Mouse (Mus musculus): ENCODE results near the gene Tatdn3. TPM values are rescaled to one million over a fixed set of nuclear protein-coding genes. Genes with fewer than 3 reads are reported as not detected.

The Tatdn3 gene
- 24.1 TPM for polyA plus RNA-seq (2014; fragmentation: Illumina TruSeq; extraction: RNeasy Lipid Tissue Mini Kit (QIAGEN cat#74804); ENCODE audit: low read depth, low replicate concordance)

DNA sequence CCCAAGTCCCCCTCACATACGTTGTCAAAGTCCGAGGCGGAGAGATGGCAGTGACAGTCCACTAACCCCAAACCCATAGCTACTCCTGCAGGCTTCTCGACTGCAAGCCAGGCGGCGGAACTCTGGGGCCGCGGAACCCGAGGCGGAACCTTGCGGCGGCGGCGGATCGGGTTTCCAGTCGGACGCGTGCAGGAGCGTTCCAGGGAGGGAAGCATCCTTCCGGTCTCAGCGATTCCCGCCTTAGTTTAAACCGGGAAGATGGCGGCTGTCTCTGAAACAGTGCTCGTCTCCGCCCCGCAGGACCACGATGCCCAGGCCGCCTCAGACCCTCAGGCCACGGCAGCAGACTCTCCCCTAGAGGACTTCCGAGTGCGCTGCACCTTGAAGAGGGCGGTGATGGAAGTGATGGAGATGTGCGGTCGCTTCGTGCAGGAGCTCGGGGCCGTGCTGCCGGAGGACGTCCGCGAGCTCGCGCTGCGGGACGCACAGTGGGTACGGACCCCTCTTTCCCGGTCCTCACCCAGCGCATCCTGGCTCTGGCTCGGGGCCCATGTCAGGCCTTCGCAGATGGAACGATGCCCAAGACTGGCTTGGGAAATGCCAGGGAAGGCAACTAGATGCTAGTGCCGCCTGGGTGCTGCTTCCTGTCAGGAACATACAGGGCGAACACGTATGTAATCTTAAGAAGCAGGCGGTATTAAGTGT, at the start of gene Tatdn3, which contains the start of gene Nsl1:
Gene Tatdn3 (minus strand): TSS at position 152 of the 705 bp plus-strand sequence.
Gene Nsl1 (plus strand): TSS at position 232 of the 705 bp plus-strand sequence.

DNA sequence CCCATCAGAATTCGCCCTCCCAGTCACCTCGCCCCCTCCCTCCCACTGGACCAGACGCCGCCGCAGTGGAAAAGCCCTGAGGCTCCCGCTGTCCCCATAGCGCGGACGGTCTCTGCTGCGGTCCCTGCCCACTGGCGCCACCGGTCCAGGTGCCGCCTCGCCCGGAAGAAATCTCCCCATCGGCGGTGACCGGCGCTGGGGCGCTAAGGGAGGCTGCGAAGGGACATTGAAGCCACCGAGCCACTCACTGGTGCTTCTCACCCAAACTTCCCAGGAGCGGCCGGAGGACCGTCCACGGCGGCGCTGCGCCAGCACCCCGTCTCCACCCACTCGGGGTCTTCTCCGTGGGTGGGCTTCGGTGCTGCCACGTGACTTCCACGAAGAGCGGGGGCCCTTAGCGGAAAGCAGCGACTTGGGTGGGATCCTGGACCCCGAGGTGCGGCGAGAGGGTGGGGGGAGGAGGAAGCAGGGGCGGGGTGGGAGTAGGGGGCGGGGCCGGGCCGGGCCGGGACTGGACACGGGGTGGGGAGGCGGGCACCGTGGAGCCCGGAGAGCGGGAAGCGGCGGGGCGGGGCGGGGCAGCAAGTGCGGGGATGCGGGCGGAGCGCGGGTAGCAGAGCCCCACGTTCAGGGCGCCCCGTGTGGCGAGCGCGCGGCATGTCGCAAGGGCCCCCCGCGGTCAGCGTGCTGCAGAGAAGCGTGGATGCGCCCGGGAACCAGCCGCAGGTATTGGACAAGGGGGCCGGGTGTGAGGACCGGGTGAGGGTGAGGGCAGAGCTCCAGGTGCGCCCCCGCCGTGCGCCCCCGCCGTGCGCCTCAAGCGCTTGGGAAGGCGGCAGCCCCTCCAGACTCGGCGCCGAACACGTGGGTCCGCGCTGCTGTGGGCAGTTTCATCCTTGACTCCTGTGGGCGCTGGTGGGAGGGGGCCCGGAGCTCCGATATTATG, 35.3 kb upstream of the Tatdn3 start, which contains the start of gene Batf3:
Gene Batf3 (plus strand): TSS at position 46 of the 946 bp plus-strand sequence.

DNA sequence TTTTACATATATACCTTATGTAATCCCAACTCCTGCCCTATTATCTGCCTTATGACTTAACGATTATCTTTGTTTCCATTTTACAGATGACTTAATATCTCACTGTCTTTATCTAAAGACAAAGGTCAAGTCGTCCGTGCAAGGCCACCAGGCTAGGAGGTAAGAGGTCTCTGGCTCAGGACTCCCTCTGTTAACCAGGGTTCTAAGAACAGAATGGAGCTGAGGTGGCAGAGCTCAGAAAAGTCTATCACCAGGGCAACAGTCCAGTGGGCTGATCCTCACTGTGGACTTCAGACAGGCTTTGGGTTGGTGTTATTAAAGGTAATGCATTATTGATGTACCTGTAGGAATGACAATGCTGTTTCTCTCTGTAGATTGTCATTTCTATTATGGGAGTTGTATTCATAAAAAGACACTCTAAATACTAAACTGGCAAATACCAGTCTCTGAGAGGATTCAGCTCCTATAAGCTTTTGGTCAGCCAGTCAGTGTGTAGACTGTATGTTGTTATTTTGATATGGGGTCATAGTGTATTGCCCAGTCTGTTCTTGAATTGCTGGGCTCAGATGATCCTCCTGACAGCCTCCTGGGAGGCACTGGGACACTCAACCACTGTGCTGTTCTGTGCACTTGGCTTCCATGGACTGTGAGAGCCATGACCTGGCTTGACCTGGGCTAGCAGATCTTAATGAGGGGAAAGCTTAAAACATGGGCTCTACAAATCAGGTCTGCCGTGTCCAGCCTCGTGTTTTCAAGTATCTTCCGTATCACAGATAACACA, 26.0 kb downstream of the Tatdn3 start, which contains the start of gene Spata45:
Gene Spata45 (plus strand): TSS at position 86 of the 781 bp plus-strand sequence.

DNA sequence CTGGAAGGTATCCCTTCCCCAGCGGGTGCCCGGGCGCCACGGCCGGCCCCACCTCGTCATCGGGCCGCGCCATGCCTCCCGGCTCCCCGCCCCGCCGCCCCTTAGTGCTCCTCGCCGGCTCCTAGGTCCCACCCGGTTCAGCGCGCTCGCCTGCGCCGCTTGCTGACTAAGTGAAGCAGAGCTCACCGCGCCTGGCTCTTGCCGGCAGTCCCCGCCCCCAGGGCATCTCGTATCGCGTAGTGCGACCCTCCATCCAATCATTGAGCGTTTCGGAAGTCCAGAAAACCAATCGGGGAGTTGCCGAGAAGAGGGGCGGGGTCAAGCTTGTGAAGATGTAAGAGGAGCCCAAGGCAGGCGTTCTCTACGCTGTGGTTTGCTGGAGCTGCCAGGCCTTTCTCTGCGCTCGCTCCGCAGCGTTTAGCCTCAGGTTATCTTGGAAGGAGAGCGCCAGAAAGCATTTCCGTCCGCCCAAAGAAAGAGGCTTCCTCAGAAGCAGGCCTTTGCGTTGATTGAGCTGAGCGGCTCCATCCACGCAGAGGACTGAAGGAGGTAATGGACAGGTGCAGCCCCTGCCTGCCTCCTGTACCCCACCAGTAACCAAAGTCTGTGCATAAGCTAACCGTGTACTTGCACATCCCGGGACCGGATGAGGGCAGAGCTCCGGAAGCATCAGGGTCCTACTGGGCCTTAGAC, 36.6 kb downstream of the Tatdn3 start, which contains the start of gene Flvcr1:
Gene Flvcr1 (minus strand): TSS at position 138 of the 693 bp plus-strand sequence.

Other genes with a start within 250 kb of the Tatdn3 start
- gene Rps6kc1, start 151.2 kb downstream of the Tatdn3 start, polyA plus RNA-seq (2014; fragmentation: Illumina TruSeq; extraction: RNeasy Lipid Tissue Mini Kit (QIAGEN cat#74804); ENCODE audit: low read depth, low replicate concordance) = 3.8 TPM
- 63.4 TPM for gene Angel2, start 137.8 kb downstream of the Tatdn3 start, polyA plus RNA-seq (2014; fragmentation: Illumina TruSeq; extraction: RNeasy Lipid Tissue Mini Kit (QIAGEN cat#74804); ENCODE audit: low read depth, low replicate concordance)
- gene Vash2, start 83.6 kb downstream of the Tatdn3 start, polyA plus RNA-seq (2014; fragmentation: Illumina TruSeq; extraction: RNeasy Lipid Tissue Mini Kit (QIAGEN cat#74804); ENCODE audit: low read depth, low replicate concordance) = 73.4 TPM
- gene Flvcr1, start 36.8 kb downstream of the Tatdn3 start, polyA plus RNA-seq (2014; fragmentation: Illumina TruSeq; extraction: RNeasy Lipid Tissue Mini Kit (QIAGEN cat#74804); ENCODE audit: low read depth, low replicate concordance) = 8.4 TPM
- gene Spata45, start 26.3 kb downstream of the Tatdn3 start, polyA plus RNA-seq (2014; fragmentation: Illumina TruSeq; extraction: RNeasy Lipid Tissue Mini Kit (QIAGEN cat#74804); ENCODE audit: low read depth, low replicate concordance) = 170 TPM
- gene Nsl1, start 80 bp upstream of the Tatdn3 start, polyA plus RNA-seq (2014; fragmentation: Illumina TruSeq; extraction: RNeasy Lipid Tissue Mini Kit (QIAGEN cat#74804); ENCODE audit: low read depth, low replicate concordance) = 5.9 TPM
- gene Batf3, start 34.9 kb upstream of the Tatdn3 start, polyA plus RNA-seq (2014; fragmentation: Illumina TruSeq; extraction: RNeasy Lipid Tissue Mini Kit (QIAGEN cat#74804); ENCODE audit: low read depth, low replicate concordance) = not detected
- 41.2 TPM for gene Fam71a, start 101.9 kb upstream of the Tatdn3 start, polyA plus RNA-seq (2014; fragmentation: Illumina TruSeq; extraction: RNeasy Lipid Tissue Mini Kit (QIAGEN cat#74804); ENCODE audit: low read depth, low replicate concordance)
- gene Atf3, start 155.1 kb upstream of the Tatdn3 start, polyA plus RNA-seq (2014; fragmentation: Illumina TruSeq; extraction: RNeasy Lipid Tissue Mini Kit (QIAGEN cat#74804); ENCODE audit: low read depth, low replicate concordance) = not detected

Measured in testis, adult 10 weeks (tissue).